Mouse (Mus musculus): ENCODE data around the gene Hes3.

Gene Hes3

GRCm38 (mm10) chr4:152276389-152277347, 14.8 kb downstream of the Hes3 start:
- DNase-seq, result no peak

DNA sequence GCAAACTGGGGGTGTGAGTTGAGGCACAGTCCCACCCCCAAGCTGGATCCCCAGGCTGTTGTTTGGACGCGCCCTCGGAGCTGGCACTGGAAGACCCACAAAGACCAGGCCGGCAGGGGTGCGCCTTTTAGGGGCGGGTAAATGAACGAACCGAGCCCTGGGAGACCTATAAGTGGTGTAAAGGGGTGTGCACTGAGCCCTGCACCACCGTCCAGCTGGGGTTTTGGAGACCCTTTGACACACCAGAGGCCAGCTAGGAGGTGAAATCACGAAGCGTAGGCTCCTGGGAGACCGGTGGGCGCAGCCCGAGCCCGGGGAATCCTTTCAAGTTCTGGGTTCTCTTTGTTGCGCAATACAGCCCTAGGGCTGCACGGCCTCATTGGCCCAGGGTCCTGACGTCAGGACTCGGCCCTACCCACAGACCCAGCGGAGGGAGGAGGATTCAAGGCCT, 16.8 kb downstream of the Hes3 start:
- peak; percentile 60 for DNase-seq

DNA sequence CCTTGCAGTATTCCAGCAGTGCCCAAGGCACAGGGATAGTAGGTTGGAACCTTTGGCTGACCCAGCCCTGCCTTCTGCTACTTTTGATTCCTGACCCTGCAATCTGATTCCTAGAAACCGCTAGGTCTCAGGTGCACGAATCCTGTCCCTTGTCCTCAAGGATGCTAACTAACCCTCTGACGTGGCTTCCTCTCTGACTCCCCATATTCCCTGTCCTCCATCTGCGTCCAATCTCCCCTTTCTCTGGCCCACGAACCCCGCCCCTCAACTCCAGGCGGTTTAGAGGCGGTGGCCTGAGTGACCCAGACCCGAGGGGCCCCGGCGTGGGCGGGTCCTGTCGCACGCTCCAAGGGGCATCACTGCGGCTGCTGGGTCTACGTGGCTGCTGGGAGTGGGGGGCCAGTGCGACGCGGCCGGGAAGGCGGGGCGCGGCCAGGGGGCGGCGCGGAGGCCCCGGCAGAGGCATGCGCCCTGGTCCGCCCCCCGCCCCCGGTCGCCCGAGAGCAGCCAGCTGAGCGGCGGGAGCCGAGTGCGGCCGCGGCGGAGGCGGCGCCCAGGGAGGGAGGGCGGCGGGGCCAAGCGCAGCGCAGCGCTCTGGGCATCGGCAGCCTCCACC, 17.7 kb downstream of the Hes3 start, which contains the start of gene Gpr153:
Gpr153 (plus strand) TSS at position 612 of the 616 bp plus-strand sequence.
- peak; percentile 33 for DNase-seq

GRCm38 (mm10) chr4:152273191-152273590, 18.3 kb downstream of the Hes3 start:
- DNase-seq, result no peak

- peak; percentile 59 for DNase-seq
Measured at GRCm38 (mm10) chr4:152272449-152273049, 18.9 kb downstream of the Hes3 start.

DNA sequence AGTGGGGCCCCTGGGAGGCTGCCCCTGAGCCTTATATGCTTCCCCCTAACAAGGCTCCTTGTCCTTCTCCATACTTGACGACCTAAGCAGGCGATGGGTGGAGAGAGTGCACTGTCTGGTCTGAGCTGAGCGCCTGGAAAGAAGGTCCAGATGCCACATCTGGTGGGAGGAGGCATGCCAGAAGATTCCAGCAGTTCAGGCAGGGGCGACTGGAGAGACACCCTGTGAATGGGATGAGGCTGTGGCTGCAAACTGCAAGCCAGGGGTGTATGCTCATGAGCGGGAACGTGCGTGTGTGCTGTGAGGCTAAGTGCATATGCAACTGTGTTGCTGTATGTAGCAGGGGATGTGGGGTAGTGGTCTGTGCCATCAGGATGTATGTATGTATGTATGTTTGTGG, 19.5 kb downstream of the Hes3 start:
- DNase-seq, result no peak

GRCm38 (mm10) chr4:152271334-152271733, 20.1 kb downstream of the Hes3 start:
- DNase-seq, result no peak

DNA sequence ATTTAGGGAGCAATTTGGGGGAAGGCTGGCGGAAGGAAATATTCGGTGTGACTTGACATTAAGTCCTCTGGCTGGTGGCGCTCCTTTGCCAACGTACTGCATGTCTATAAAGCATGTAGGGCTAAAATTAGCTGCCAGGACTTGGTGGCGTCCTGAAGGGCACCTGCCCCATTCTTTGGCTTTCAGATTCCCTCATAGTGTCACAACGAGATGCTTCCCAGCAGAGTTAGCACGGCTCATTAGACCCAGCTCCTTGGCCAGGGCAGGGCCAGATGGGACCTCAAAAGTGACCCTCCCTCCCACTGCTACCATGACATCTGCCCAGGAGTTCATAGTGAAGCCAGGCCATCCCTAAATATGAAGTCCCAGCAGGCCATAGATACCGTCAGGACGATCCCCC, 20.9 kb downstream of the Hes3 start:
- DNase-seq, result no peak

DNA sequence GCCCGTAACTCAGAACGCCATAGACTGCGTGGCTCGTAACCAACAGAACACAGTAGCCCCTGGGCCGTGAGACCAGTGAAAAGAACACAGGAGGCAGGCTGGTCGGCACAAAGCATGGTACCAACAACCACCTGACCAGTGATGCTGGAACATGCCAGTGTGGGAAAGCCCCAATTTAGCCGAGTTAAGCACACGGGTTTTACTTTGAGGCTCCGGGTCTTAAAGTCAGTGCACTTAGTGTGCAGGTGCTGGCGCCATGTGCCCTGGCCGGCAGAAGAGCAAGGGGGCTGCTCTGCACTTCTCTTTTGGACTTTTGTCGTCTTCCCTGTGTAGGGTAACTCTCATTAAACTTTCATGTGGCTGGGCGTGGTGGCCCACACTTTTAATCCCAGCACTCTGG, 21.5 kb downstream of the Hes3 start:
- DNase-seq, result no peak

GRCm38 (mm10) chr4:152267748-152268369, 23.6 kb downstream of the Hes3 start:
- peak; percentile 74 for DNase-seq

DNA sequence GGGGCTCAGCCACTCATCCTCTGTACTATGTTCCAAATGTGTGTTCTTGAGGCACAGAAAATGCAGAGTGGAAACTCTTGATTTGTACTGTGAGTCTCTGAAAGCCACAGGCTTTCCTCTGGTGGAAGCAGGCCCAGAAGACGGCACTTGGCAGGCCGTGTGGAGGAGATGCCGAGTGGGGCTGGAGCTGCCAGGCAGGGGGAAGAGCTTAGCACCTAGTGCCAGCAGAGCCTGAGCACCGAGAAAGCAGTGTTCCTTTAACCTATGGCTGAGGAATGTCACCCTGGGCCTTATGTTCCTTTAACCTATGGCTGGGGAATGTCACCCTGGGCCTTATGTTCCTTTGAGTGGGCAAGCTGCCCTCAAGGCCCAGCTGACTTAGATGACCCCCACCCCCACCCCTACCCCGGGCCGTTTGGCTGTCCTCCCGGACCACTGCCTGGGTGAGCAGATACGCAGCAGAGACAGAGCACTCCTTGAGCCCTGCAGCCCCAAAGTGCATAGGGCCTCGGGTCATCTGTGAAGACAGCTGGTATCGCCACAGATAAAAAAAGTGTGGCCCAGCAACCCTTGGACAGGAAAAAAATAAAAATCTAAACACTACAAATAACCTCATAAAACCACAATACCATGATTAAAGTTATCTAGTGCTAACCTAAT, 25.1 kb downstream of the Hes3 start:
- DNase-seq, result peak; percentile 20

GRCm38 (mm10) chr4:152265791-152266190, 25.7 kb downstream of the Hes3 start:
- no peak for DNase-seq

DNA sequence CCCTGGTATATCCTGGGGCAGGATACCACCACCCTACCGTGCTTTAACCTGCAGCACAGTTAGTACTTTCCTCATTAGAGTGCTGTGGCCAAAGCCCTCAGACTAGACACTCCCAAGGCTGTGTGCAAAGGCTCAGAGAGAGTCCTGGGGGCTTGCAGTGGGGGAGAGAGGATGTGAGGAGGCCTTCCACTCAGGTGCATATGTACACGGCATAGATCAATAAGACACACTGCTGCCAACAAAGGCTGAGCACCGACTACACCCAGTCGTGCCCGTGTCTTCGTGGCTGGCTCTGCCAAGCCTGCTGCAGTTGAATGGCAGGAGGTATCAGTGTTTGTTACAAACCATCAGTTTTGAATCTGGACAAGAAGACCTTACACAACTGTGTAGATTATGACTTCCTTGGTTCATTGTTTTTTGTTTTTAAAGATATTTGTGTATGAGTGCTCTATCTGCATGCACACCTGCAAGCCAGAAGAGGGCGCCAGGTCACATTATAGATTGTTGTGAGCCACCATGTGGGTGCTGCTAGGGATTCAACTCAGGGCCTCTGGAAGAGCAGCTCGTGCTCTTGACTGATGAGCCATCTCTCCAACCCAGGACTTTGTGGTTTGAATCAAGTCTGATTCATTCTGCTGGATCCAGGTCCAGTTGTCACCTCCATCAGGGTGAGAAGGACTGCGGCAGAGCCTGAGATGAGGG, 26.4 kb downstream of the Hes3 start:
- DNase-seq, result no peak

DNA sequence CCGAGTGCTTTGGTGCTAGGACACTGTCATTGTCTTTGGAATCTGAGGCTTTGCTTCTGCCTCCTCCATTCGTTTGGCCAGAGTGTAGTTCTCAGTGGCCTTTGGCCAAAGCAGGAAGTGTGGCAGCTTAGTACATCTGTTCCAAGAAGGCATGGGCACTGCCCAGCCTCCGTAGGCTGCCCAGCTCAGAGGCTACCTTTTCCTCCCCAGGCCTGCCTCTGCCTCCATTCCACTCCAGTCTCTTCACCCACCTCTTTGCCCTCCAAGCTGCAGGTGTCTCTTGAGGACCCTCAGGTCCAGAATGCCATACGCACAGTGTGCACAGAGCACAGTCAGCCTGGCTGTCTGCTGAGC, 27.3 kb downstream of the Hes3 start:
- no peak for DNase-seq

DNA sequence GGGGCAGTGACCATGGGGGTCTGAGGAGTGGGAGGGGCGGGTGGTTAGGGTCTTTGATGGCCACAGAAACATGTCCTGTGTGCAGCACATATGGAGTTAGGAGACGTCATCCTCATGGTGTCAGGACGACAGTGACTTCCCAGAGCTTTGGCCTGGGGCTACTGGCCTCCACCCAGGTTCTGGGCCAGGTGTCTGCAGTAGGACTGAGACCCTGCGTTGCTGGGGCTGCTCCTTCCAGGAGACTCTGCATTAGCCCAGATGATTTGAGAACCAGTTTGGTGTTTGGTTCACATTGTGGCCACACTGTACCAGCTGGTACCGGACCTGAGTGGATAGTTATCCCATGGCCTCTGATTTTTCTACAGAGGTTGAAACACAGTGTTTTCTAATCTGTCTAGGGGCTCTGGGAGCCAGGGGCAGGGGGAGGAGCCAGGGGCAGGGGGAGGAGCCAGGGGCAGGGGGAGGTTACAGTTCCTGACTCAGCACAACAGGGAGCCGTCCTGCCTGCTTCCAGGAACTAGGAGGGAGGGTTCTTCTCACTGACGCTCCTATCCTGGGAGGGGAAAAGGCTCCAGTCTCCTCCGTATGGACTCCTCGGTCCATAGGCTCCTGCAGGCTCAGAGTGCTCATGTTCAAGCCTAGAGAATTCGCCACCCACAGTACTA, 27.8 kb downstream of the Hes3 start:
- DNase-seq, result no peak

DNA sequence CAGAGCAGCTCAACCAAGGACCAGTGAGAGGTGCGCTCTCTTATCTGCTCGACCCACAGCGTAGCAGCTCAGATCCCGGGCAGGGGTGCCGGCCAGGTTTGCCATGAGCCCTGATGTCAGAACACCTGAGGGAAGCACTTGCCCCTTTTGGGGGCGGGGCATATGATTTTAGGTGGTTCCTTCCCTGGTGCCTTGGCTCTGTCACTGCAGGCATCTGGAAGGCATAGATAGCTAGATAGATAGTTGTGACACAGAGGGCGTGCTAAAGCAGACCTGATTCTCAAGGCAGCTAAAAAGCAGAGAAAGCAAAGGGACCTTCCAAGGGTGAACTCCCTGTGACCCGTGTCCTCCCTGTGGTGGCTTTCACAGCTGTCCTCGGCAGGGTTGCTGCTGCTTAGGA, 28.4 kb downstream of the Hes3 start:
- DNase-seq, result peak; percentile 29

DNA sequence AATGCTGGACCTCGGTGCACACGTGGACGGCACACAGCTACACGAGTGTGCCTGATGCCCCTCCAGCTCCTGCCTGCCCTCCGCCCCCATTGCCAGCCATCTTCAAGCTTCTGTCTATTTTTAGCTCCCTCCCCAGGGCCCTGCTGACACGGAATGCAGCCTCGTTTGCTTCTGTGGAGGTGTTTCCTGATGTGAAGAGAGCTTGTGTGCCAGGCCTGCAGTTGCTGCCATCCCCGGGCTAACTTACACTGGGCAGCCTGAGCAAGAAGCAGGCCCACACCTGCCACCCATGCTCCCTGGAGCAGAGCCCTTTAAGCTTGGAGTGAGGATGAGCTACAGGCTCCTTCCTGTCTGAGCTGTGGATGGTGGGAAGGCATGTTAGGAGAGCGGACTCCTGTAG, 29.3 kb downstream of the Hes3 start:
- DNase-seq, result no peak

DNA sequence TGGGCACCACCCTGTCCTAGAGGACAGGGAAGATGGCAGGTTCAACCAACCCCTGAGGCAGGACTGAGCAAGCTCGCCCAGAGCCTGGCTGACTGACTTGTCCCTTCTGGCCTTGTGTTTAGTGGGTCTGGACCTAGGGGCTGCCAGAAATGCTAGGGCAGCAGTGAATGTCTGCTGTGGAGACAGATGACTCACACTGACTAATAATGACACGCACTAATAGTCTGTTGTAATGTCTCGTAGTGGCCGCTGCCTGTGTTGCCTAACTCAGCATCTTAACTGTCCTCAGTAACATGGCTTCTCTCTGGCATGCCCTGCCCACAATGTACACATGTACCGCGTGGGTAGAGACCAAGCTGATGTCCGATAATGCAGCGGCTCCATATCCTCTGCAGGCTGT, 31.0 kb downstream of the Hes3 start:
- DNase-seq, result no peak

- peak; percentile 75 for DNase-seq
Measured at GRCm38 (mm10) chr4:152257070-152257469, 34.4 kb downstream of the Hes3 start.

DNA sequence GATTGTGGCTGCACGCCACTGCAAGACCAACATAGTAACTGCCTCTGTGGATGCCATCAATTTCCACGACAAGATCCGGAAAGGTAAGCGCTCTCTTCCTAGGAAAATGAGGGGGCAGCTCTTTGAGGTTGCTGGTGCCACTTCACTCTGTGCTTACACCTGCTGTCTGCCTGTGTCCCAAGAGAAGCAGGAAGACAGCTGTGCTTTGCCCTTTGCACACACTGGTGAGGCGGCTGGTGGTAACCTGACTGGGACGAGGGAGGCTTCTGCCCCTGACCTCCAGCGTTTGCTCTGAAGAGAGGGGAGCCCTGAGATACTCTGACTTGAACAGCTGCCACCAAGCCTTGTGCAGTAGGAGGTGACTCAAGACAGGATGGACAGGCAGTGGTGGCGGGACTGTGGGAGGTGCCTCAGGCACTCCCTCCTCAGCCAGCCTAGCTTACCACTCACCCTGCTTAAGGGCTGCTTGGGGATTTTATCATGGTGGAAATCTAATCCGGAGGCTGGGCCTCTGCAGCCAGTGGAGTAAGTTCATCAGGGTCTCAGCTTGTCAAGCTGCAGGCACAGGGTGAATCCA, 38.2 kb downstream of the Hes3 start:
- no peak for DNase-seq

- no peak for DNase-seq
Measured at GRCm38 (mm10) chr4:152250615-152251014, 40.8 kb downstream of the Hes3 start.
